Mouse (Mus musculus): Measurements from ENCODE around the gene Defa34. TPM values are rescaled to one million over a fixed set of nuclear protein-coding genes. Genes with fewer than 3 reads are reported as not detected.
"Not testable (repeated sequence)": the region's sequence is repeated elsewhere in the genome, so short reads cannot be mapped to it uniquely, and the experiment has no call there.

Defa34 gene
- polyA plus RNA-seq (2011; ENCODE audit: insufficient read depth, insufficient read length, low read depth, missing spikeins) = not detected in 2 replicates

DNA sequence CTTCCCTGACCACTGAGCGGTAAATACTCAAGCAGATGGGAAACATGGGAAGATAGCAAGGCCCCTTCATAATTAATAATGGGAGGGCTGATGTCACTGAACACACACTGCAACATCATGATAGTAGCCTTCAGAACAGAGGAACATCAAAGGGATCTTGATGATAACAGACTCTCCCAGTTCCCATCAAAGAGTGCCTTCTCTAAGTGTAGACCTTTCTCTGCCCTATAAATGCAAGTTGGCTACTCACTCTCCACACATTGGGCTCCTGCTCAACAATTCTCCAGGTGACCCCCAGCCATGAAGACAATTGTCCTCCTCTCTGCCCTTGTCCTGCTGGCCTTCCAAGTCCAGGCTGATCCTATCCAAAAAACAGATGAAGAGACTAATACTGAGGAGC is at the start of gene Defa34:
Defa34 (plus strand) TSS at position 301 of the 400 bp plus-strand sequence.
- not testable (repeated sequence) for H3K9me3 ChIP-seq (replicated peaks; ENCODE audit: control insufficient read depth, insufficient read depth, low read length, poor library complexity, severe bottlenecking); H3K36me3 ChIP-seq (ENCODE audit: control insufficient read depth, insufficient read depth, low read length, poor library complexity, severe bottlenecking); H3K27ac ChIP-seq (ENCODE audit: insufficient read depth, low read length); H3K27me3 ChIP-seq (ENCODE audit: control insufficient read depth, insufficient read depth, low read length, poor library complexity, severe bottlenecking); H3K4me3 ChIP-seq (ENCODE audit: low read depth, low read length); H3K4me1 ChIP-seq (ENCODE audit: control insufficient read depth, insufficient read depth, low read length); H3K9ac ChIP-seq (ENCODE audit: low read depth, poor library complexity, severe bottlenecking)

DNA sequence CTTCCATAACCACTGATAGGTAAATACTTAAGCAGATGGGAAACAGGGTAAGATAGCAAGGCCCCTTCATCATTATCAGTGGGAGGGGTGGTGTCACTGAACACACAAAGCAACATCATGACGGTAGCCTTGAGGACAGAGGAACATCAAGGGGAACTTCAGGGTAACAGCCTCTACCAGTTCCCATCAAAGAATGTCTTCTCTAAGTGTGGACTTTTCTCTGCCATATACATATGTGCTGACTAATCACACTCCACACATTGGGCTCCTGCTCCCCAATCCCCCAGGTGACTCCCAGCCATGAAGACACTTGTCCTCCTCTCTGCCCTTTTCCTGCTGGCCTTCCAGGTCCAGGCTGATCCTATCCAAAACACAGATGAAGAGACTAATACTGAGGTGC is 47.7 kb upstream of the Defa34 start, which contains the start of gene Defa26:
Defa26 (plus strand) TSS at position 301 of the 400 bp plus-strand sequence.
- H3K4me3 ChIP-seq (ENCODE audit: low read depth, low read length); H3K4me1 ChIP-seq (ENCODE audit: control insufficient read depth, insufficient read depth, low read length); H3K27me3 ChIP-seq (ENCODE audit: control insufficient read depth, insufficient read depth, low read length, poor library complexity, severe bottlenecking); H3K27ac ChIP-seq (ENCODE audit: insufficient read depth, low read length); H3K36me3 ChIP-seq (ENCODE audit: control insufficient read depth, insufficient read depth, low read length, poor library complexity, severe bottlenecking); H3K9me3 ChIP-seq (replicated peaks; ENCODE audit: control insufficient read depth, insufficient read depth, low read length, poor library complexity, severe bottlenecking); H3K9ac ChIP-seq (ENCODE audit: low read depth, poor library complexity, severe bottlenecking): not testable (repeated sequence)

DNA sequence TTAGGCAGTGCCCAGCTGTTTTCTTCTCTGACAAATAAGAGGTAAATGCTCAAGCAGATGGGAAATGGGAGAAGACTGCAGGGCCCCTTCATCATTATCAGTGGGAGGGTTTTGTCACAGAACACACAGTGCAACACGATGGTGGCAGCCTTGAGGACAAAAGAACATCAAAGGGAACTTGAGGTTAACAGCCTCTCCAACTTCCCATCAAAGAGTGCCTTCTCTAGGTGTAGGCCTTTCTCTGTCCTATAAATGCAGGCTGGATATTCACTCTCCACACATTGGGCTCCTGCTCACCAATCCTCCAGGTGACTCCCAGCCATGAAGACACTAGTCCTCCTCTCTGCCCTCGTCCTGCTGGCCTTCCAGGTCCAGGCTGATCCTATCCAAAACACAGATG is 10.1 kb upstream of the Defa34 start, which contains the start of gene Defa17:
Defa17 (plus strand) TSS at position 301 of the 400 bp plus-strand sequence.
- not testable (repeated sequence) for H3K4me1 ChIP-seq (ENCODE audit: control insufficient read depth, insufficient read depth, low read length); H3K9me3 ChIP-seq (replicated peaks; ENCODE audit: control insufficient read depth, insufficient read depth, low read length, poor library complexity, severe bottlenecking); H3K27ac ChIP-seq (ENCODE audit: insufficient read depth, low read length); H3K9ac ChIP-seq (ENCODE audit: low read depth, poor library complexity, severe bottlenecking); H3K27me3 ChIP-seq (ENCODE audit: control insufficient read depth, insufficient read depth, low read length, poor library complexity, severe bottlenecking); H3K36me3 ChIP-seq (ENCODE audit: control insufficient read depth, insufficient read depth, low read length, poor library complexity, severe bottlenecking); H3K4me3 ChIP-seq (ENCODE audit: low read depth, low read length)

DNA sequence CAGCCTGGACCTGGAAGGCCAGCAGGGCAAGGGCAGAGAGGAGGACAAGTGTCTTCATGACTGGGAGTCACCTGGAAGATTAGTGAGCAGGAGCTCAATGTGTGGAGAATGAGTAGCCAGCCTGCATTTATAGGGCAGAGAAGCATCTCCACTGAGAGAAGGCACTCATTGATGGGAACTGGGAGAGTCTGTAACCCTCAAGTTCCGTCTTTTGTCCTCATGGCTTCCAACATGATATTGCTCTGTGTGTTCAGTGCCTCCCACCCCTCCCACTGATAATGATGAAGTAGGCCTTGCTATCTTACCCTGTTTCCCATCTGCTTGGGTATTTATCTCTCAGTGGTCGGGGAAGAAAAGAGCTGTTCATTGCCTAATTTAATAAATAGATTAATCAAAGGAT is 37.9 kb downstream of the Defa34 start, which contains the start of gene AY761184:
AY761184 (minus strand) TSS at position 101 of the 400 bp plus-strand sequence.
- not testable (repeated sequence) for H3K4me3 ChIP-seq (ENCODE audit: low read depth, low read length); H3K4me1 ChIP-seq (ENCODE audit: control insufficient read depth, insufficient read depth, low read length); H3K27ac ChIP-seq (ENCODE audit: insufficient read depth, low read length); H3K36me3 ChIP-seq (ENCODE audit: control insufficient read depth, insufficient read depth, low read length, poor library complexity, severe bottlenecking); H3K27me3 ChIP-seq (ENCODE audit: control insufficient read depth, insufficient read depth, low read length, poor library complexity, severe bottlenecking); H3K9ac ChIP-seq (ENCODE audit: low read depth, poor library complexity, severe bottlenecking); H3K9me3 ChIP-seq (replicated peaks; ENCODE audit: control insufficient read depth, insufficient read depth, low read length, poor library complexity, severe bottlenecking)

Other genes starting within 250 kb of the Defa34 start
- not detected in 2 replicates for gene Defa36, start 238.4 kb upstream of the Defa34 start, polyA plus RNA-seq (2011; ENCODE audit: insufficient read depth, insufficient read length, low read depth, missing spikeins)
- gene Gm7849, start 209.2 kb upstream of the Defa34 start, polyA plus RNA-seq (2011; ENCODE audit: insufficient read depth, insufficient read length, low read depth, missing spikeins) = not detected in 2 replicates
- not detected in 2 replicates for gene Defa20, start 156.5 kb upstream of the Defa34 start, polyA plus RNA-seq (2011; ENCODE audit: insufficient read depth, insufficient read length, low read depth, missing spikeins)
- gene Defa32, start 136.8 kb upstream of the Defa34 start, polyA plus RNA-seq (2011; ENCODE audit: insufficient read depth, insufficient read length, low read depth, missing spikeins) = not detected in 2 replicates
- gene Defa37, start 100.4 kb upstream of the Defa34 start, polyA plus RNA-seq (2011; ENCODE audit: insufficient read depth, insufficient read length, low read depth, missing spikeins) = not detected in 2 replicates
- not detected in 2 replicates for gene Defa28, start 82.8 kb upstream of the Defa34 start, polyA plus RNA-seq (2011; ENCODE audit: insufficient read depth, insufficient read length, low read depth, missing spikeins)
- not detected in 2 replicates for gene Gm7861, start 71.3 kb upstream of the Defa34 start, polyA plus RNA-seq (2011; ENCODE audit: insufficient read depth, insufficient read length, low read depth, missing spikeins)
- not detected in 2 replicates for gene Defa26, start 47.6 kb upstream of the Defa34 start, polyA plus RNA-seq (2011; ENCODE audit: insufficient read depth, insufficient read length, low read depth, missing spikeins)
- not detected in 2 replicates for gene Defa17, start 10.0 kb upstream of the Defa34 start, polyA plus RNA-seq (2011; ENCODE audit: insufficient read depth, insufficient read length, low read depth, missing spikeins)
- not detected in 2 replicates for gene AY761184, start 37.8 kb downstream of the Defa34 start, polyA plus RNA-seq (2011; ENCODE audit: insufficient read depth, insufficient read length, low read depth, missing spikeins)
- not detected in 2 replicates for gene Defa24, start 68.7 kb downstream of the Defa34 start, polyA plus RNA-seq (2011; ENCODE audit: insufficient read depth, insufficient read length, low read depth, missing spikeins)
- gene Defb50, start 157.7 kb downstream of the Defa34 start, polyA plus RNA-seq (2011; ENCODE audit: insufficient read depth, insufficient read length, low read depth, missing spikeins) = not detected in 2 replicates
- not detected in 2 replicates for gene Defb2, start 174.1 kb downstream of the Defa34 start, polyA plus RNA-seq (2011; ENCODE audit: insufficient read depth, insufficient read length, low read depth, missing spikeins)
- not detected in 2 replicates for gene Defb10, start 193.1 kb downstream of the Defa34 start, polyA plus RNA-seq (2011; ENCODE audit: insufficient read depth, insufficient read length, low read depth, missing spikeins)
- gene Defb9, start 219.6 kb downstream of the Defa34 start, polyA plus RNA-seq (2011; ENCODE audit: insufficient read depth, insufficient read length, low read depth, missing spikeins) = not detected in 2 replicates
- gene Defb11, start 240.6 kb downstream of the Defa34 start, polyA plus RNA-seq (2011; ENCODE audit: insufficient read depth, insufficient read length, low read depth, missing spikeins) = not detected in 2 replicates

Measured in ES-Bruce4 (cell line).